Mouse (Mus musculus) gastrocnemius, postnatal 10 days (tissue): ENCODE measurements around the gene H2-Q7. TPM values are rescaled to one million over a fixed set of nuclear protein-coding genes. Genes with fewer than 3 reads are reported as not detected.
A peak's percentile ranks its signal among the peaks of the same experiment; 100 is the strongest.
"Not testable (repeated sequence)": the region's sequence is repeated elsewhere in the genome, so short reads cannot be mapped to it uniquely, and the experiment has no call there.

Experiments used
- DNase-seq: peaks from one replicate; pipeline ENCODE4 v3.0.0; 2021; ENCODE audit warnings: mixed read lengths
- total RNA-seq, 2 experiments: library from RNA; stranded (reverse); gene quantifications; 2 replicates each; pipeline ENCODE4 v1.2.3; 2021

H2-Q7 gene
- total RNA-seq, 2 experiments from 2014 or later, result 0.68 to 1.4 TPM

- DNase-seq, result not testable (repeated sequence)
These were observed 1.5 kb upstream of the H2-Q7 start for GRCm38 (mm10) chr17:35437386-35437936.

- not testable (repeated sequence) for DNase-seq
These were observed 560 bp upstream of the H2-Q7 start for GRCm38 (mm10) chr17:35438395-35438794.

GRCm38 (mm10) chr17:35439295-35439747 is 366 bp downstream of the H2-Q7 start:
- peak; percentile 29 for DNase-seq

GRCm38 (mm10) chr17:35439925-35440645 is 1.1 kb downstream of the H2-Q7 start:
- not testable (repeated sequence) for DNase-seq

GRCm38 (mm10) chr17:35442376-35442775 is 3.4 kb downstream of the H2-Q7 start:
- DNase-seq, result not testable (repeated sequence)

GRCm38 (mm10) chr17:35444510-35444909 is 5.6 kb downstream of the H2-Q7 start:
- DNase-seq, result not testable (repeated sequence)

GRCm38 (mm10) chr17:35458247-35458646 is 19.3 kb downstream of the H2-Q7 start:
- not testable (repeated sequence) for DNase-seq

- DNase-seq, result not testable (repeated sequence)
These were observed 21.8 kb downstream of the H2-Q7 start for GRCm38 (mm10) chr17:35460513-35461341.

GRCm38 (mm10) chr17:35465651-35466050 is 26.7 kb downstream of the H2-Q7 start:
- not testable (repeated sequence) for DNase-seq

GRCm38 (mm10) chr17:35468936-35469335 is 30.0 kb downstream of the H2-Q7 start:
- not testable (repeated sequence) for DNase-seq

- no peak for DNase-seq
These were observed 31.1 kb downstream of the H2-Q7 start, which contains the start of gene H2-Q10 for GRCm38 (mm10) chr17:35469842-35470751. Gene H2-Q10, plus strand, starts transcription at chr17:35470089.

GRCm38 (mm10) chr17:35484066-35484465 is 45.1 kb downstream of the H2-Q7 start:
- DNase-seq, result peak; percentile 67

GRCm38 (mm10) chr17:35485702-35486101 is 46.7 kb downstream of the H2-Q7 start:
- no peak for DNase-seq

- DNase-seq, result no peak
These were observed 47.8 kb downstream of the H2-Q7 start for GRCm38 (mm10) chr17:35486726-35487125.

GRCm38 (mm10) chr17:35488041-35488440 is 49.1 kb downstream of the H2-Q7 start:
- no peak for DNase-seq

- no peak for DNase-seq
These were observed 51.4 kb downstream of the H2-Q7 start for GRCm38 (mm10) chr17:35490320-35490719.

Other genes starting within 250 kb of the H2-Q7 start
- under 1 TPM; 0.68 to 0.75 TPM for gene Ltb, start 244.7 kb upstream of the H2-Q7 start, total RNA-seq
- gene Tnf, start 237.1 kb upstream of the H2-Q7 start, total RNA-seq, result under 1 TPM; 0.23 to 0.99 TPM
- under 1 TPM in 1 of 2 experiments, not detected in 1; 0.16 TPM for gene Lta, start 233.8 kb upstream of the H2-Q7 start, total RNA-seq
- not detected for gene Gm16181, start 218.3 kb upstream of the H2-Q7 start, total RNA-seq
- 1 to 10 TPM; 2.1 to 3.3 TPM for gene Atp6v1g2, start 205.5 kb upstream of the H2-Q7 start, total RNA-seq
- 10 to 100 TPM in 1 of 2 experiments, 1 to 10 TPM in 1; 9.9 to 11.1 TPM for gene Nfkbil1, start 203.4 kb upstream of the H2-Q7 start, total RNA-seq
- 100 to 1,000 TPM; 147 to 169 TPM for gene Ddx39b, start 197.4 kb upstream of the H2-Q7 start, total RNA-seq
- gene H2-D1, start 176.4 kb upstream of the H2-Q7 start, total RNA-seq, result 10 to 100 TPM; 39.3 to 47.2 TPM
- under 1 TPM; 0.23 to 0.70 TPM for gene H2-Q1, start 118.8 kb upstream of the H2-Q7 start, total RNA-seq
- under 1 TPM; 0.34 to 0.45 TPM for gene H2-Q2, start 96.9 kb upstream of the H2-Q7 start, total RNA-seq
- gene H2-Q4, start 59.5 kb upstream of the H2-Q7 start, total RNA-seq, result 1 to 10 TPM; 5.1 to 6.0 TPM
- under 1 TPM in 1 of 2 experiments, not detected in 1; 0.43 TPM for gene H2-Q6, start 14.3 kb upstream of the H2-Q7 start, total RNA-seq
- under 1 TPM; 0.14 to 0.52 TPM for gene H2-Q10, start 30.9 kb downstream of the H2-Q7 start, total RNA-seq
- gene Pou5f1, start 66.9 kb downstream of the H2-Q7 start, total RNA-seq, result not detected
- 10 to 100 TPM; 11.6 to 13.6 TPM for gene Tcf19, start 77.7 kb downstream of the H2-Q7 start, total RNA-seq
- gene Cchcr1, start 77.9 kb downstream of the H2-Q7 start, total RNA-seq, result 1 to 10 TPM; 5.0 to 6.8 TPM
- gene Psors1c2, start 94.0 kb downstream of the H2-Q7 start, total RNA-seq, result not detected
- gene Cdsn, start 113.0 kb downstream of the H2-Q7 start, total RNA-seq, result under 1 TPM; 0.14 to 0.19 TPM
- gene 2300002M23Rik, start 128.3 kb downstream of the H2-Q7 start, total RNA-seq, result not detected
- gene Sfta2, start 162.4 kb downstream of the H2-Q7 start, total RNA-seq, result not detected
- not detected for gene Gm9573, start 187.5 kb downstream of the H2-Q7 start, total RNA-seq
- not detected for gene Mucl3, start 204.5 kb downstream of the H2-Q7 start, total RNA-seq
- gene Vars2, start 228.4 kb downstream of the H2-Q7 start, total RNA-seq, result 10 to 100 TPM; 17.0 to 24.0 TPM
- 10 to 100 TPM; 18.2 to 20.5 TPM for gene Gtf2h4, start 234.6 kb downstream of the H2-Q7 start, total RNA-seq